Mouse (Mus musculus): ENCODE data around the gene Sema7a. TPM values are rescaled to one million over a fixed set of nuclear protein-coding genes. Genes with fewer than 3 reads are reported as not detected.

The Sema7a gene
- total and polyA plus RNA-seq, 3 experiments, result 0.03 TPM; not detected in 2

DNA sequence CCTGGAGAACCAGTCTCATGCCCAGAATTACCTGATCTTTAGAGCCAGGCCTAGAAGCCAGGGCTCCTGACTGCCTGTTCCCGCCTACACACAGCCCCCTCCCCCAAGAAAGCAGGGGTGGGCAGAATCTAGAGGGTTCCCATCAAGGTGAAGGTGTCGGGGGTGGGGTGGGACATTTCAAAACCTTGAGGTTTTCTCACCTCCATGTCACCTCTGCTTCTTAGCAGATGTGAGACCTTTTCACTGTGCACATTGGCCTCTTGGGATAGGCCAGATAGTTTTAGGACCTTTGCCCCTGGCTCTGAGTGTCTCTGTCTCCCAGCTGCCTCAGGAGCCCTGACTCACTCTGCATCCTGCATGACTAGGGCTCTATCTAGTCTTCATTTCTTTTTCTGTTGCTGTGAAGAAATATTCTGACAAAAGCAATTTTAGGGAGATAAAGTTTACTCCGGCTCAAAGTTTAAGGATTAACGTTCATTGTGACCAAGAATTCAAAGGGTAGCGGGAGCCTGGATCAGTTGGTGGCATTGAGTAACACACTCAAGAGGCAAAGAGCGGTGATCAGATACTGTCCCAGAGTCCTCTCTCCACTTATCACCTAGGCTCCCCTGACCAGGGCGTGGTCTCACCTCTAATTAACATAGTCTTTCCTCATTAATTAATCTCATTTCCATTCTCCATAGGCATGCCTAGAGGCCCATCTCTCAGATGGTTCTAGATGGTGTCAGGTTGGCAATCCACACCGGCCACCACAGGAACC is 29.1 kb downstream of the Sema7a start:
- no peak for TF ChIP-seq MYC (IDR thresholded peaks at IDR 0.05; ENCODE audit: low read depth, low read length)
- no peak for TF ChIP-seq MXI1 (IDR thresholded peaks at IDR 0.05; ENCODE audit: low read depth, low read length)
- Histone ChIP-seq H3K9ac (ENCODE audit: control insufficient read depth, low read depth, low read length, poor library complexity, severe bottlenecking) (no peak overlapping the region), H3K9me3 (replicated peaks; ENCODE audit: insufficient read depth, low read length) (no peaks in the 10 kb centered on the region), H3K79me2 (ENCODE audit: control insufficient read depth, insufficient read depth, low read length, poor library complexity) (no peaks in the 10 kb centered on the region), H3K27me3 (ENCODE audit: control insufficient read depth in 1 of 2, insufficient read depth in 2 of 2, low read length in 2 of 2) (peaks cover 0 to 9% of the 10 kb centered on the region in 2 experiments), H3K4me1 (ENCODE audit: control insufficient read depth in 1 of 2, insufficient read depth in 2 of 2, low read length in 2 of 2) (no peaks in the 10 kb centered on the region), H3K4me3 (ENCODE audit: control insufficient read depth in 1 of 2, insufficient read depth in 1 of 2, low read depth in 2 of 2, low read length in 2 of 2) (no peak overlapping the region), H3K27ac (ENCODE audit: control insufficient read depth, low read depth, low read length) (no peak overlapping the region), H3K36me3 (ENCODE audit: control insufficient read depth in 1 of 2, insufficient read depth in 2 of 2, low read length in 2 of 2) (no peaks in the 10 kb centered on the region)
- no peak for DNase-seq (ENCODE audit: low read depth, low spot score)

DNA sequence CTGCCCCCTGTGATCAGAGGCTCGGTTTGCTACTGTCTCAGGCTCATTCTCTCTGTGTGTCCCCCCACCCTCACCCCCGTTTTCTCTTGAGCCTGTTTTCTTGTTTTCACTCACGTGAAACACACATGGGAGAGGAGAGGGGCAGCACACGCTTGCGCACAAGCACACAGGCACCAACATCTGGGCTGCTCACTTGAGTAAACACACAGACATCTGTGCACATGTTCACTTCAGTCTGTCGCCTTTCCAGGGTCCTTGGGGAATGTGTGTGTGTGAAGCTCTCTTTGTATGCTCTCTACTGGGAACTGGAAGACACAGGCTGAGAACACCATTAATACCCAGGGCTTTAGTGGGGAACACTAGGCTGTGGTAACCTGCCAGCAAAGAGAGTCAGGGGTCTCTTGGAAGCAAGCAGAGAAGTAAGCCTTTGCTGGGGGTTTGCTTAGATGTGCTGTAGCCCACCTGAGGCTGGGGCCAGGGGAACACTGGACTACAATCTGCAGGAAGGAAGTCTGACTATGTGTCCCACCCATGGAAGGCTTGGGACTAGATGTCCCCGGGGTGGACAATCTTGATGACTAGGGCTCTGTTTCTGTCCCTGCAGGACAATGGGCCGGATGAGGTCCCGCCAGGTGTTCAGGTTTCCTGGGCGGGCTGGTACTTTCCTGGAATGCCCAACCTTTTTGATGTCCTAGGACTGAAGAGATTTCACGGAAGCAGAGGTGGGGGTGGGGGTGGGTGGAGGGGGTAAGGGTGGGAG is 30.0 kb downstream of the Sema7a start:
- Histone ChIP-seq H3K36me3 (ENCODE audit: control insufficient read depth in 1 of 2, insufficient read depth in 2 of 2, low read length in 2 of 2) (no peaks in the 10 kb centered on the region), H3K9ac (ENCODE audit: control insufficient read depth, low read depth, low read length, poor library complexity, severe bottlenecking) (no peak overlapping the region), H3K9me3 (replicated peaks; ENCODE audit: insufficient read depth, low read length) (no peaks in the 10 kb centered on the region), H3K4me1 (ENCODE audit: control insufficient read depth in 1 of 2, insufficient read depth in 2 of 2, low read length in 2 of 2) (no peaks in the 10 kb centered on the region), H3K79me2 (ENCODE audit: control insufficient read depth, insufficient read depth, low read length, poor library complexity) (no peaks in the 10 kb centered on the region), H3K27ac (ENCODE audit: control insufficient read depth, low read depth, low read length) (no peak overlapping the region), H3K4me3 (ENCODE audit: control insufficient read depth in 1 of 2, insufficient read depth in 1 of 2, low read depth in 2 of 2, low read length in 2 of 2) (no peak overlapping the region), H3K27me3 (ENCODE audit: control insufficient read depth in 1 of 2, insufficient read depth in 2 of 2, low read length in 2 of 2) (peaks cover 0 to 6% of the 10 kb centered on the region in 2 experiments)
- no peak for DNase-seq (ENCODE audit: low read depth, low spot score)
- no peak for TF ChIP-seq ZKSCAN1 (IDR thresholded peaks at IDR 0.05; ENCODE audit: low read depth, low read length)
- no peak for TF ChIP-seq TAL1 (IDR thresholded peaks at IDR 0.05; ENCODE audit: low read length)
- no peak for TF ChIP-seq MYC (IDR thresholded peaks at IDR 0.05; ENCODE audit: low read depth, low read length)
- TF ChIP-seq NELFE (IDR thresholded peaks at IDR 0.05; ENCODE audit: low read depth, low read length), result no peak
- no peak for TF ChIP-seq GABPA (IDR thresholded peaks at IDR 0.05; ENCODE audit: low read depth, low read length)
- TF ChIP-seq MYB (IDR thresholded peaks at IDR 0.05; ENCODE audit: low read depth, low read length), result no peak
- no peak for TF ChIP-seq MXI1 (IDR thresholded peaks at IDR 0.05; ENCODE audit: low read depth, low read length)
- no peak for TF ChIP-seq TCF12 (IDR thresholded peaks at IDR 0.05; ENCODE audit: low read depth, low read length)
- no peak for TF ChIP-seq ZMIZ1 (IDR thresholded peaks at IDR 0.05; ENCODE audit: low read depth, low read length)

DNA sequence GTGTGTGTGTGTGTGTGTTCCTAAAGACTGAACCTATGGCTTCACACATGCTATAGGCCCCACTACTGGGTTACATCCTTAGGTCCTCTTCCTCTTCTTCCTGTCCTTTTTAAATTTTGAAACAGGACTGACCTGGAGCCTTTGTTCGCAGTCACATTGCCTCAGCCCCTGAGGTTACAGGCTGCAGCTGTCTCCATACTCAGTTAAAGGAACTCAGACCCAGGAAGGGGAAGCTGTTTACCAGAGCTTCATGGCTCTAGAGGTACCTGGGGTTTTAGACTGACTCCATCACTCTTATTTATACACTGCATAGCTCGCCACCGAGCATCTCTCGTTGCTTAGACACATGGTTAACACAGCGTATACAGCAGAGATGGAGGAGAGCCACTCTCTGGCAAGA is 31.5 kb downstream of the Sema7a start:
- H3K9ac ChIP-seq (ENCODE audit: control insufficient read depth, low read depth, low read length, poor library complexity, severe bottlenecking), result no peak overlapping the region
- H3K4me1 ChIP-seq (ENCODE audit: control insufficient read depth in 1 of 2, insufficient read depth in 2 of 2, low read length in 2 of 2), result no peaks in the 10 kb centered on the region
- TF ChIP-seq BHLHE40 (IDR thresholded peaks at IDR 0.05; ENCODE audit: borderline replicate concordance, low read depth, low read length) (no peak), TCF12 (IDR thresholded peaks at IDR 0.05; ENCODE audit: low read depth, low read length) (no peak), POLR2A (IDR thresholded peaks at IDR 0.05; ENCODE audit: control insufficient read depth in 1 of 2, insufficient read depth in 1 of 2, low read depth in 1 of 2, low read length in 2 of 2, poor library complexity in 1 of 2) (no peak), MEF2A (IDR thresholded peaks at IDR 0.05; ENCODE audit: extremely low read depth, insufficient replicate concordance, low read depth, low read length, poor library complexity, severe bottlenecking) (no peak), ZKSCAN1 (IDR thresholded peaks at IDR 0.05; ENCODE audit: low read depth, low read length) (no peak), ZMIZ1 (IDR thresholded peaks at IDR 0.05; ENCODE audit: low read depth, low read length) (no peak), TAL1 (IDR thresholded peaks at IDR 0.05; ENCODE audit: low read length) (no peak), EP300 (IDR thresholded peaks at IDR 0.05; ENCODE audit: low read depth in 1 of 2, low read length in 2 of 2) (no peak), GABPA (IDR thresholded peaks at IDR 0.05; ENCODE audit: low read depth, low read length) (no peak), ELF1 (IDR thresholded peaks at IDR 0.05; ENCODE audit: low read depth, low read length) (no peak), MYB (IDR thresholded peaks at IDR 0.05; ENCODE audit: low read depth, low read length) (no peak), CTCF (IDR thresholded peaks at IDR 0.05 in 2 of 3, conservative IDR thresholded peaks at IDR 0.05 in 1 of 3; ENCODE audit: control insufficient read depth in 1 of 3, insufficient read depth in 1 of 3, low read depth in 2 of 3, low read length in 3 of 3, poor library complexity in 1 of 3, severe bottlenecking in 1 of 3) (no peak), USF2 (IDR thresholded peaks at IDR 0.05; ENCODE audit: borderline replicate concordance in 1 of 2, insufficient read depth in 1 of 2, low read depth in 1 of 2, low read length in 2 of 2) (no peak), NELFE (IDR thresholded peaks at IDR 0.05; ENCODE audit: low read depth, low read length) (no peak), KAT2A (conservative IDR thresholded peaks at IDR 0.05; ENCODE audit: low read depth, low read length) (no peak), CHD1 (IDR thresholded peaks at IDR 0.05; ENCODE audit: low read depth, low read length) (no peak), CHD2 (IDR thresholded peaks at IDR 0.05; ENCODE audit: low read length) (no peak), ZC3H11A (IDR thresholded peaks at IDR 0.05; ENCODE audit: low read depth, low read length) (no peak)
- no peaks in the 10 kb centered on the region for H3K9me3 ChIP-seq (replicated peaks; ENCODE audit: insufficient read depth, low read length)
- H3K27ac ChIP-seq (ENCODE audit: control insufficient read depth, low read depth, low read length), result no peak overlapping the region
- no peaks in the 10 kb centered on the region for H3K36me3 ChIP-seq (ENCODE audit: control insufficient read depth in 1 of 2, insufficient read depth in 2 of 2, low read length in 2 of 2)
- H3K27me3 ChIP-seq (ENCODE audit: control insufficient read depth in 1 of 2, insufficient read depth in 2 of 2, low read length in 2 of 2), result peaks cover 0 to 1% of the 10 kb centered on the region in 2 experiments
- no peak overlapping the region for H3K4me3 ChIP-seq (ENCODE audit: control insufficient read depth in 1 of 2, insufficient read depth in 1 of 2, low read depth in 2 of 2, low read length in 2 of 2)
- H3K79me2 ChIP-seq (ENCODE audit: control insufficient read depth, insufficient read depth, low read length, poor library complexity), result no peaks in the 10 kb centered on the region
- no peak for DNase-seq (ENCODE audit: low read depth, low spot score)

All from MEL (cell line).